Mouse (Mus musculus) hindbrain, embryonic 10.5 days (tissue): Measurements from ENCODE around the gene Atp2b2. TPM values are rescaled to one million over a fixed set of nuclear protein-coding genes. Genes with fewer than 3 reads are reported as not detected.
A peak's percentile ranks its signal among the peaks of the same experiment; 100 is the strongest.

Experiments used
- DNase-seq: peaks from one replicate; pipeline ENCODE4 v3.0.0-alpha.2; 2017; ENCODE audit warnings: low spot score
- H3K27ac ChIP-seq: fragments of 300-500 bp; sonication (generic); 2 replicates; pipeline ENCODE4 v1.5.1; 2016; ENCODE audit warnings: mild to moderate bottlenecking, moderate library complexity
- H3K27me3 ChIP-seq: fragments of 300-500 bp; sonication (generic); 2 replicates; pipeline ENCODE4 v1.6.1; 2016; ENCODE audit warnings: mild to moderate bottlenecking; ENCODE audit not compliant: poor library complexity, insufficient read depth, severe bottlenecking
- H3K36me3 ChIP-seq: fragments of 300-500 bp; sonication (generic); 2 replicates; pipeline ENCODE4 v1.6.1; 2016; ENCODE audit warnings: mild to moderate bottlenecking, moderate library complexity
- H3K4me1 ChIP-seq: fragments of 300-500 bp; sonication (generic); replicated peaks from 2 replicates; pipeline ENCODE4 v1.6.1; 2016; ENCODE audit warnings: mild to moderate bottlenecking
- H3K4me3 ChIP-seq: fragments of 300-500 bp; sonication (generic); 2 replicates; pipeline ENCODE4 v1.5.1; 2016; ENCODE audit warnings: mild to moderate bottlenecking, moderate library complexity
- H3K9me3 ChIP-seq: fragments of 300-500 bp; sonication (generic); 2 replicates; pipeline ENCODE4 v1.6.1; 2016; ENCODE audit warnings: mild to moderate bottlenecking, moderate library complexity
- WGBS: fragments of 180-500 bp; shearing (Covaris S2); methylation state at CpG from one replicate; pipeline ENCODE4 v1.1.7; 2016; 5-methylcytosine and 5-hydroxymethylcytosine counted together
- polyA plus RNA-seq: library from polyadenylated mRNA; unstranded; fragments of >200 nt; fragmentation: Nextera tagmentation; extraction: Ambion mirVana; gene quantifications from 2 replicates; pipeline ENCODE4 v1.2.1, GENCODE M21; 2016

Atp2b2 gene
- polyA plus RNA-seq, 1 experiment from 2014 or later: 5.8 TPM

GRCm38 (mm10) chr6:113933261-113934151, 108.9 kb downstream of the Atp2b2 start:
- WGBS: 60% methylated on average over 14 of the region's 14 CpGs
- no peak for DNase-seq
- Histone ChIP-seq H3K36me3 (no peaks in the 10 kb centered on the region), H3K9me3 (no peaks in the 10 kb centered on the region), H3K4me3 (no peak overlapping the region), H3K27me3 (no peaks in the 10 kb centered on the region; the same call in 1 of the 2 replicates), H3K4me1 (peaks cover 45% of the 10 kb centered on the region), H3K27ac (peak overlapping the region; percentile 67)

- 84% methylated on average over 7 of the region's 8 CpGs for WGBS
- H3K36me3 ChIP-seq: no peaks in the 10 kb centered on the region
- H3K9me3 ChIP-seq: no peaks in the 10 kb centered on the region
- no peaks in the 10 kb centered on the region for H3K27me3 ChIP-seq
- no peak for DNase-seq
- H3K4me3 ChIP-seq: no peak overlapping the region
- H3K27ac ChIP-seq: no peak overlapping the region
- peaks cover 14% of the 10 kb centered on the region for H3K4me1 ChIP-seq
Observed at GRCm38 (mm10) chr6:113929191-113929875, 113.1 kb downstream of the Atp2b2 start.

GRCm38 (mm10) chr6:113923249-113923648, 119.2 kb downstream of the Atp2b2 start:
- Histone ChIP-seq H3K4me1 (no peaks in the 10 kb centered on the region), H3K4me3 (no peak overlapping the region), H3K27ac (no peak overlapping the region), H3K36me3 (no peaks in the 10 kb centered on the region), H3K9me3 (no peaks in the 10 kb centered on the region), H3K27me3 (no peaks in the 10 kb centered on the region)
- 85% methylated on average over 4 of the region's 4 CpGs for WGBS
- DNase-seq: no peak

GRCm38 (mm10) chr6:113920466-113920865, 121.9 kb downstream of the Atp2b2 start:
- H3K4me3 ChIP-seq: no peak overlapping the region
- H3K27me3 ChIP-seq: no peaks in the 10 kb centered on the region
- H3K36me3 ChIP-seq: no peaks in the 10 kb centered on the region
- 78% methylated on average over 5 of the region's 5 CpGs for WGBS
- no peaks in the 10 kb centered on the region for H3K4me1 ChIP-seq
- no peaks in the 10 kb centered on the region for H3K9me3 ChIP-seq
- no peak overlapping the region for H3K27ac ChIP-seq
- DNase-seq: no peak

- Histone ChIP-seq H3K9me3 (no peaks in the 10 kb centered on the region), H3K4me1 (no peaks in the 10 kb centered on the region)
- WGBS: 82% methylated on average over 3 of the region's 3 CpGs
Observed at GRCm38 (mm10) chr6:113912753-113913152, 129.7 kb downstream of the Atp2b2 start.

GRCm38 (mm10) chr6:113911094-113911493, 131.3 kb downstream of the Atp2b2 start:
- Histone ChIP-seq H3K4me3 (no peak overlapping the region), H3K36me3 (no peaks in the 10 kb centered on the region), H3K27ac (no peak overlapping the region), H3K4me1 (no peaks in the 10 kb centered on the region), H3K9me3 (no peaks in the 10 kb centered on the region), H3K27me3 (no peaks in the 10 kb centered on the region)
- 76% methylated on average over 16 of the region's 16 CpGs for WGBS
- no peak for DNase-seq

More at GRCm38 (mm10) chr6:113912753-113913152, 129.7 kb downstream of the Atp2b2 start:
- H3K4me3 ChIP-seq: no peak overlapping the region
- no peak overlapping the region for H3K27ac ChIP-seq
- no peak for DNase-seq
- H3K36me3 ChIP-seq: no peaks in the 10 kb centered on the region
- no peaks in the 10 kb centered on the region for H3K27me3 ChIP-seq

- no peaks in the 10 kb centered on the region for H3K27me3 ChIP-seq
- no peak overlapping the region for H3K27ac ChIP-seq
- 83% methylated on average over 3 of the region's 3 CpGs for WGBS
- H3K4me1 ChIP-seq: no peaks in the 10 kb centered on the region
- no peaks in the 10 kb centered on the region for H3K9me3 ChIP-seq
- no peak overlapping the region for H3K4me3 ChIP-seq
- DNase-seq: no peak
- H3K36me3 ChIP-seq: no peaks in the 10 kb centered on the region
Observed at GRCm38 (mm10) chr6:113910411-113911055, 131.9 kb downstream of the Atp2b2 start.

- WGBS: 77% methylated on average over 5 of the region's 5 CpGs
- H3K4me3 ChIP-seq: no peak overlapping the region
Observed at GRCm38 (mm10) chr6:113909836-113910235, 132.6 kb downstream of the Atp2b2 start.

GRCm38 (mm10) chr6:113908066-113908465, 134.3 kb downstream of the Atp2b2 start:
- Histone ChIP-seq H3K9me3 (no peaks in the 10 kb centered on the region), H3K36me3 (no peaks in the 10 kb centered on the region), H3K4me3 (no peak overlapping the region), H3K27ac (no peak overlapping the region), H3K4me1 (no peaks in the 10 kb centered on the region), H3K27me3 (no peaks in the 10 kb centered on the region)
- DNase-seq: no peak

More at GRCm38 (mm10) chr6:113909836-113910235, 132.6 kb downstream of the Atp2b2 start:
- Histone ChIP-seq H3K36me3 (no peaks in the 10 kb centered on the region), H3K27ac (no peak overlapping the region), H3K4me1 (no peaks in the 10 kb centered on the region), H3K27me3 (no peaks in the 10 kb centered on the region), H3K9me3 (no peaks in the 10 kb centered on the region)
- no peak for DNase-seq

GRCm38 (mm10) chr6:113904406-113904805, 138.0 kb downstream of the Atp2b2 start:
- H3K36me3 ChIP-seq: no peaks in the 10 kb centered on the region
- DNase-seq: no peak
- 79% methylated on average over 5 of the region's 5 CpGs for WGBS

GRCm38 (mm10) chr6:113896023-113896422, 146.4 kb downstream of the Atp2b2 start:
- H3K4me3 ChIP-seq: no peak overlapping the region
- H3K9me3 ChIP-seq: no peaks in the 10 kb centered on the region

More at GRCm38 (mm10) chr6:113904406-113904805, 138.0 kb downstream of the Atp2b2 start:
- Histone ChIP-seq H3K4me3 (no peak overlapping the region), H3K9me3 (no peaks in the 10 kb centered on the region), H3K27me3 (no peaks in the 10 kb centered on the region), H3K4me1 (peaks cover 4% of the 10 kb centered on the region; the same call in 1 of the 2 replicates), H3K27ac (no peak overlapping the region)

GRCm38 (mm10) chr6:113894008-113894407, 148.4 kb downstream of the Atp2b2 start:
- Histone ChIP-seq H3K27me3 (peaks cover 56% of the 10 kb centered on the region), H3K9me3 (no peaks in the 10 kb centered on the region), H3K4me3 (no peak overlapping the region), H3K4me1 (peaks cover 33% of the 10 kb centered on the region), H3K36me3 (no peaks in the 10 kb centered on the region), H3K27ac (no peak overlapping the region)
- no peak for DNase-seq
- 83% methylated on average over 3 of the region's 3 CpGs for WGBS

More at GRCm38 (mm10) chr6:113896023-113896422, 146.4 kb downstream of the Atp2b2 start:
- Histone ChIP-seq H3K27me3 (peaks cover 35% of the 10 kb centered on the region), H3K4me1 (peaks cover 13% of the 10 kb centered on the region; the same call in 1 of the 2 replicates), H3K36me3 (no peaks in the 10 kb centered on the region), H3K27ac (no peak overlapping the region)
- no peak for DNase-seq
- 88% methylated on average over 4 of the region's 4 CpGs for WGBS
